Mouse (Mus musculus) layer of hippocampus, postnatal 36 days (tissue): ENCODE data around the gene Unc93a2. TPM values are rescaled to one million over a fixed set of nuclear protein-coding genes. Genes with fewer than 3 reads are reported as not detected.
A peak's percentile ranks its signal among the peaks of the same experiment; 100 is the strongest.
"Not testable (repeated sequence)": the region's sequence is repeated elsewhere in the genome, so short reads cannot be mapped to it uniquely, and the experiment has no call there.

Experiments used
- DNase-seq, 2 experiments: peaks; one replicate each; pipeline ENCODE4 v3.0.0; 2022
- total RNA-seq, 2 experiments: library from RNA; stranded (reverse); gene quantifications; 2 replicates each; pipeline ENCODE4 v1.2.3; 2021

The Unc93a2 gene
- not detected for total RNA-seq

- DNase-seq = not testable (repeated sequence)
Measured at GRCm38 (mm10) chr17:7385364-7385763, at the start of gene Unc93a2. Gene Unc93a2, minus strand, starts transcription at chr17:7385464.

- DNase-seq = not testable (repeated sequence)
Measured at GRCm38 (mm10) chr17:7434121-7434520, 48.9 kb upstream of the Unc93a2 start.

DNA sequence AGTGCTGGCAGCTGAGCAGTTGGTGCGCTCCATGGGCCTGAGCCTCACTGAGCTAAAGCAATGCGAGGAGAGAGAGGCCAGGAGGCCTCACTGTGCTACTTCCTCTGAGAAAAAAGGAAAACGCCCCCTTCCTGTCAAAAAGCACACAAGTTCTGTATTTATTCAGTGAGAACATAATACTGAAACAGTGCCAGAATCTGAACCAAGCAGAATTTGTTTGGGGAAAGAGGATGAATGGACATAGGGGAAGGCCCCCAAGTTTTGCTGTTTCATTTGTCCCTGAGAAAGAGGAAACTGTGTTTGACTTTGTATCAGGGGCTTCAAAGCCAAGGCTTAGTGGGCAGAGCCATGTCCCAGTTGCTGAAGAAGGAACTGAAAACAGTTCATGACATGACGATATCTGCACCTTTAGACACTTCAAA is 45.0 kb upstream of the Unc93a2 start:
- DNase-seq = not testable (repeated sequence)

DNA sequence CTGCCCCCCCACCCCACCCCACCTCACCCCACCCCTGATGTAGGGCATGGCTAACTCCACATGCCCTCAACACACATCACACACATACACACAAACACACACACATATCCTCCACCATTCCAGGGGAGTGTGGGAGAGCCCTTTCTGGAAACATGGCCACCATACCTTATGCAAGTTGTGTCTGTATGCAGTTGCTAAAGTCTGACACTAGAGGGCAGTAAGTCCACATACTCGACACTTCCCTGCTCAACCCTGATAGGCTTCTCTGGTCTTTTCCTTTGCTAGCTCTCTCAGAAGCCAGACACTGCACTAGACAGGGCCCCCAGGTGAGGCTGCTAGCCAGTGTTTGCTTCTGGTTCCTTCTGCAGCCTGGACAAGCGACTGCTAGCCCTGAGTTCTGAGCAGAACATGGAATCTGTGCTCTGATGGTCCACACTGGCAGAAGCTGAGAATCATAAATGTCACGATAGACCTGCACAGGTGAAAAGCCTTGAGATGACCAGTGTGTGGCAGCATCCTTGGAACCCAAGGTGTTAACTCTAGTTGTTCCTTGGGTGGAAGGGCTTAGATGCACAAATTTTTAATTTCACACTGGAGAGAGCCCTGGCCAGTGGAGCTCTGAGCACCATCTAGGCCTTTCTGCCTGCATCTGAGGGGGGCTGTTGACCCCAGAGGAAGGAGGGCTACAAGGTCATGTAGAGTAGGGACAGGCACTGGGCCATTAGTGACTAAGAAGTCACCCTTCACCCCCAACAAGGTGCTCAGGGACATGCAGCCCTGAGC is 35.1 kb upstream of the Unc93a2 start:
- DNase-seq = not testable (repeated sequence)

DNA sequence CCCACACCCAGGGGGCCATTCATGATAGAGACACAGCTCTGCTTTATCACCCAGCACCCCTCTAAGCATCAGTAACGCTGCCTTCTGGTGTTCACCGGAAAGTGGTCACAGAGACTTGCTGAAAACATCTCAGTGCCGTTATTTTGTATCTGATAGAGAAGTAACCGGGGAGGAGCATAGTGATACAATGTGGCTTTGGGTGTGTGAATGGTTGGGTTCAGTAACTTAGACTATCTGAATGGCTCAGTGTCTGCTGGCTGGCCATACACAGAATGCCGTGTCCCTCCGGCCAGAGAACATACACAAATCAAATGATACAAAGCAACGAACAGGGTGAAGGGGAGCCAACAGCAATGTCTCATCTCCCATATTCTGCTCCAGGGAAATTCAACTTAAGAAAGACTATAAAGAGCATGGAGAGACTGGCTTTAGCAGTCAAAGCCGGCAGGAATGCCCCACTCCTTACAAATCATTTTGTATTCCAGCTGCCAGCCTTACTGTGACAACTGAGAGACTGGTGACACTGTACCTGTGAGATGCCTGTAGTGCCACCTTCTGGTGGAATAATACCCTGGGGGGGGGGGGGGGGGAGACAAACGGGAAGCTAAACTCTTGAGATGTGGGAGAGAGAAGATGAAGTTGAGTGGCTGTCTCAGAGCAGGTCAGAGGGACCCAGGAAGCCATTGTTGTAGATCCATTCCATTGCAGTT is 29.5 kb upstream of the Unc93a2 start:
- not testable (repeated sequence) for DNase-seq

DNA sequence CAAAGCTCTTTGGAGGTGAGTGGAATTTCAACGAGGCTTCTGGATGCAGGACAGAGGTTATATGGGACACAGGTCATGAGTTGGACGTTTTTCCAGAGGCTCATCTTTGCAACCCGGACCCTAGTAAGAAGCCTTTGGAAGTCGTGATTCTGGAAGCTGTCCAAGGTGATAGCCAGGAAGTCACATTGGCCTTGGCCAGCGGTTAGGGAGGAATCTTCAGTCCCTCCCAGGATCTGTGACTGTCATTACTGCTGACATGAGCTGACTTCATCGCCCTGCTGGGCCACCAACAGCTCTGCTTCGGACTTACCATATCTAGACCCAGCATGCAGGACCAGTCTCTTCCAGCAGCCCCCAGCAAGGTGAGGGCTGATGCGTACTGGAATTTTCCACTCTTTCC is 28.1 kb upstream of the Unc93a2 start:
- DNase-seq = not testable (repeated sequence)

GRCm38 (mm10) chr17:7399770-7400169 is 14.5 kb upstream of the Unc93a2 start:
- not testable (repeated sequence) for DNase-seq

DNA sequence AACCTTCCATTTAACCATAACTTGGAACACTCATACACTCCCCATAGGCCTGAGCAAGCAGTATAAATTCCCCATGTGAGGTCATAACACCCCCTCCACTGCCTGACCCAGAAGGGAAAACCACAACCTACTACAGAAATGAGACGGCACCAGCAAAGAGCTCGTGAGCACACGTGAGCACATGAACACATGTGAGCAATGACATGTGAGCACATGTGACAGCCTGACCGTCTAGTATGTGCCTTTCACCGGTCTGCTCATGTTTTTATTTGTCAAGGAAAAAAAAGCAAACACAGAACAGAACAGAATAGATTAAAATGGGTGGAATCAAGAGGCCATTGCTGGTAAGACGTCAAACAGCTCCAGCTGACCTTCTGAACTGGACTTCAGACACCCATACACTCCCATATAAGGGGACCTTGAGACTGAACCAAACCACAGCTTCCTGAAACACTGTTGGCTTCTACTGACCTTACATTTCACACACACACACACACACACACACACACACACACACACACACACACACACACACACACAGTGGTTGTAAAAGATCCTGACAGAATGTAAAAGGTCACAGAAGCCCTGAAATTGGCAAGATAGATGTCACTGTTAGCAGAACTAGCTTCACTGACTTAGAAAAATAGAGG is 13.1 kb upstream of the Unc93a2 start:
- not testable (repeated sequence) for DNase-seq

DNA sequence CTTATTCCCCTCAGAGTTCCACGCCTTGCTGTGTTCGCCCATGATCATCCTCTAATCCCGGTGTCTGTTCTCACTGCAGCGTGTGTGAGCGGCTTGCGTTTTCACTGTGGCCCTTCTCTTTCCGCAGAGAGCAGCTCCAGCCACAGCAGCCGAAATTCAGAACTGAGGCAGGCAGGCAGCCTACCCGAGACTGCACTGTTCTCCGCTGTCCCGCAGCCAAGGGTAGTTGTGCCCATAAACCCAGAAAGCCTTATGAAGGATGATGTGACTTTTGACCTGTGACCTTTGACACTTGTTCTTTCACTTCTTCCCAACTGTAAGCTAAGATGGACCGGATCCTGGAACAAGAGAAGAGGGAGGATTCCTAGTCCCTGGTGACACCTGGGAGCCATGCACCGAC is 11.8 kb upstream of the Unc93a2 start:
- DNase-seq = not testable (repeated sequence)

GRCm38 (mm10) chr17:7396288-7396687 is 11.0 kb upstream of the Unc93a2 start:
- DNase-seq = not testable (repeated sequence)

- DNase-seq = not testable (repeated sequence)
Measured at GRCm38 (mm10) chr17:7395671-7396070, 10.4 kb upstream of the Unc93a2 start.

DNA sequence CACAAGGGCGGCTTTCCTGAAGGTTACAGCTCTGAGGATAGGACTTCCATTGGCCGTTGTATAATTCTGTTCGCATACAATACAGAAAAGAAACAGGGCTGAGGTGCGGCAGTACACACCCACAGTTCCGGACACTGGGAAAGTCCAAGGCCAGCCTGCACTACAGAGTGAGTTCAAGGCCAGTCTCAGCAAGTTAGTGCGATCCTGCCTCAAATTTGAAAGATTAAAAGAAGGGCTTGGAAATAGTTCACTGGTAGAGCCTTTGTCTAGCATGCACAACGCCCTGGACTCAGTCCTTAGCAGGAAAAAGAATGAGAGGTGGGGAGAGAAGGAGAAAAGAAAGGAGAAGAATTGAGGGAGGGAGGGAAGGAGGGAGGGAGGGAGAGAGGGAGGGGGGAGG is 9.9 kb upstream of the Unc93a2 start:
- not testable (repeated sequence) for DNase-seq

- DNase-seq = peak; percentile 19 to 34
Measured at GRCm38 (mm10) chr17:7389898-7390297, 4.6 kb upstream of the Unc93a2 start.

DNA sequence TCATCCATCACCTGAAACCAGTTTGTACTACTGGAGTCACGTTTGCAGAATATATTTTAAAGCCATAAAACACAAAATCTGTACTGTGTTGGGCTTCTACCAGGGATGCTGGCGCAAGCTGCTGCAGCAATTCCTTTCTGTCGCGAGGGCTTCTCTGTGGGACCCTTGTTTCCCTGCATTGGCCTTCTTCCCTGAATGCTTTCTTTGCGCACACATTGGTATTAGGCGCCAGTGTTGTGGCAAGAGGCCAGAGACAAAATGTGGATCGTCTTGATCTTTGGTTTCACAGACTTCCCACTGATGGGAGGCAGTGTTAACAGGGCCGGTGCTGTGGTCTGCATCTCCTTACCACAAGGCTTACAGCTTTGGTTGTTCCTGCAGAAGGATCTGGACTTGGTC is 3.7 kb upstream of the Unc93a2 start:
- not testable (repeated sequence) for DNase-seq

DNA sequence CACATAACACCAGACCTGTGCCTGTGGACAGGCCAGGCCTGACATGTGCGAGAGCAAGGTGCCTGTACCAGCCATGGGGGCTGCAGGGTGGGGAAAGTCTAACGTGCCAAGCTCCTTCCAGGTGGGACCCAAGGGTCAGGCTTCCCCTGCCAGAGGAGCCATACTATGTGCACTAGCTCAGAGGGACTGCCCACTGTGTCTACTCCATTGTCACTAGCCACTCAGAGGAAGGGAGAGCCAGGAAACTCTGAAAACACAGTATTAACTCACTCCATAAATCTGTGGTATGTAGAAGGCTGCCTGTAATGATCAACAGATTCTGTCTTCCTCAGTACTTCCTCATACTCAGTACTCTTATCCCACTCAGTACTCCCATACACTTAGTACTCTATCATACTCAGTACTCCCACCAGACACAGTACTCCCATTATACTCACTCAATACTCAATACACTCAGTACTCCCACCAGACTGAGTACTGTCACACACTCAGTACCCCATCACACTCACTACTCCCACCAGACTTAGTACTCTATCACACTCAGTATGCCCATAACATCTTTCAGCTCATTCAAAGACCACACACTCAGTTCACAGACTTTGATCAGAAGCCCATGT is 3.2 kb upstream of the Unc93a2 start:
- not testable (repeated sequence) for DNase-seq

- not testable (repeated sequence) for DNase-seq
Measured at GRCm38 (mm10) chr17:7386016-7386415, 752 bp upstream of the Unc93a2 start.

- not testable (repeated sequence) for DNase-seq
Measured at GRCm38 (mm10) chr17:7383167-7384143, 1.8 kb downstream of the Unc93a2 start.

DNA sequence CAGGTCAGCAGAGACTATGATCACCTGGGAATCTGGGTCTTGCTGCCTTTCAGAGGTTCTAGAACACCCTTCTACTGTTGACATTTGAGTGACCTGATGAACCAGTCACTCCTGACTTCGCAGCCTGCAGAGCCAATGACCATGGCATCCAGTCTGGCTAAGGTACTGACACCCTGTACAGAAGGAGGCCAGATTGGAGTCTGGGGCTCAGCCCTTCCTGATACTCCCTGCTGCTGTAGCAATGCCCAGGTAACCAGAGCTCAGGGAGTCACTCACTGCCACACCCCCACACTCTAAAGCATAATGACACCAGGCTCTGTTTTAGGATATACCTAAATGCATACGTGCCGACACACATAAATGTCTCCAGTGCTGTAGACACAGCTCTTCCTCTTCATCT is 2.6 kb downstream of the Unc93a2 start:
- not testable (repeated sequence) for DNase-seq

DNA sequence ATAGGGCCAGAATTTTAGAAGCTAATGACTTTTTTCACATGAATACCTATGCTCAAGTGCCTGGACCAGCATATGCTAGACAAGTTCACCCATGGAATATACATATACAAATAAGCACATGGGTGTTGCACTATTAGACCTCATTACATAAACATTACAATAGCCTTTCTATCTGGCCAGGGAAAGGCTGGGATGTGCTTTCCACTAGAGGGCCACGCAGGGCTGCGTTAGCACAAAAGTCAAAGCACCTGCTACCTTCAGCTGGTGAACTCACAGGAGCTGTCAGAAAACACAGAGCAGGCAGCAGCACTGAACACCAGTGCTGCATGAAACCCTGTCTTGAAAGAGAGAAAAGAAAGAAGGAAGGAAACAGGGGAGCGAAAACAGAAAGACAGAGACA is 7.4 kb downstream of the Unc93a2 start:
- not testable (repeated sequence) for DNase-seq

GRCm38 (mm10) chr17:7376951-7377700 is 8.1 kb downstream of the Unc93a2 start:
- DNase-seq = not testable (repeated sequence)

GRCm38 (mm10) chr17:7371879-7372278 is 13.4 kb downstream of the Unc93a2 start, which contains the start of gene Gm49630:
Gene Gm49630, minus strand, starts transcription at chr17:7371979.
- DNase-seq = not testable (repeated sequence)
